Mouse (Mus musculus) hindbrain, embryonic 14.5 days (tissue): ENCODE data around the gene Prmt9. TPM values are rescaled to one million over a fixed set of nuclear protein-coding genes. Genes with fewer than 3 reads are reported as not detected.

Experiments used
- ATAC-seq: fragments of 200-750 bp; cut with Nextera tagmentation; 2 replicates; pipeline ENCODE4 v1.8.0; 2017; ENCODE audit warnings: moderate number of reproducible peaks, mild to moderate bottlenecking, moderate TSS enrichment, moderate library complexity; ENCODE audit not compliant: low FRiP score
- DNase-seq: peaks from one replicate; pipeline ENCODE4 v3.0.0-alpha.2; 2015; ENCODE audit warnings: low spot score
- H3K27ac ChIP-seq: fragments of 300-500 bp; sonication (generic); 2 replicates; pipeline ENCODE4 v1.5.1; 2014; ENCODE audit warnings: mild to moderate bottlenecking, moderate library complexity
- H3K27me3 ChIP-seq: fragments of 300-500 bp; sonication (generic); 2 replicates; pipeline ENCODE4 v1.6.1; 2014; ENCODE audit warnings: mild to moderate bottlenecking, low read length, mixed read lengths; ENCODE audit not compliant: control insufficient read depth, insufficient read depth
- H3K36me3 ChIP-seq: fragments of 300-500 bp; sonication (generic); replicated peaks from 2 replicates; pipeline ENCODE4 v1.6.1; 2014; ENCODE audit not compliant: control insufficient read depth, insufficient read depth
- H3K4me1 ChIP-seq: fragments of 300-500 bp; sonication (generic); replicated peaks from 2 replicates; pipeline ENCODE4 v1.6.1; 2014; ENCODE audit warnings: antibody characterized with exemption, low read length, mixed read lengths; ENCODE audit not compliant: control insufficient read depth, insufficient read depth
- H3K4me2 ChIP-seq: fragments of 300-500 bp; sonication (generic); replicated peaks from 2 replicates; pipeline ENCODE4 v1.6.1; 2014; ENCODE audit warnings: mild to moderate bottlenecking, moderate library complexity
- H3K4me3 ChIP-seq: fragments of 300-500 bp; sonication (generic); replicated peaks from 2 replicates; pipeline ENCODE4 v1.5.1; 2014; ENCODE audit warnings: mild to moderate bottlenecking, low read length
- H3K9ac ChIP-seq: fragments of 300-500 bp; sonication (generic); 2 replicates; pipeline ENCODE4 v1.6.1; 2014
- H3K9me3 ChIP-seq: fragments of 300-500 bp; sonication (generic); 2 replicates; pipeline ENCODE4 v1.6.1; 2016; ENCODE audit warnings: low read length; ENCODE audit not compliant: control insufficient read depth
- WGBS: fragments of 180-500 bp; shearing (Covaris S2); extraction: QIAGEN DNeasy Blood & Tissue Kit; methylation state at CpG from one replicate; pipeline ENCODE4 v1.1.7; 2014; 5-methylcytosine and 5-hydroxymethylcytosine counted together
- polyA plus RNA-seq: library from polyadenylated mRNA; unstranded; fragments of >200 nt; fragmentation: Nextera tagmentation; extraction: Ambion mirVana; gene quantifications from 2 replicates; pipeline ENCODE4 v1.2.1, GENCODE M21; 2014

Gene Prmt9
- polyA plus RNA-seq, 1 experiment from 2014 or later: 27.3 TPM

- H3K4me2 ChIP-seq: no peak overlapping the region
- WGBS: 68% methylated on average over 2 of the region's 2 CpGs
- no peaks in the 10 kb centered on the region for H3K4me1 ChIP-seq
- H3K9ac ChIP-seq: no peak overlapping the region
- ATAC-seq: peak; percentile 46; the same call in 1 of the 2 replicates
- H3K4me3 ChIP-seq: no peak overlapping the region
- no peaks in the 10 kb centered on the region for H3K36me3 ChIP-seq
- H3K27me3 ChIP-seq: no peaks in the 10 kb centered on the region
- DNase-seq: peak; percentile 63
- H3K9me3 ChIP-seq: no peaks in the 10 kb centered on the region
- no peak overlapping the region for H3K27ac ChIP-seq
Observed at GRCm38 (mm10) chr8:77617916-77618315, 68.7 kb downstream of the Prmt9 start.

DNA sequence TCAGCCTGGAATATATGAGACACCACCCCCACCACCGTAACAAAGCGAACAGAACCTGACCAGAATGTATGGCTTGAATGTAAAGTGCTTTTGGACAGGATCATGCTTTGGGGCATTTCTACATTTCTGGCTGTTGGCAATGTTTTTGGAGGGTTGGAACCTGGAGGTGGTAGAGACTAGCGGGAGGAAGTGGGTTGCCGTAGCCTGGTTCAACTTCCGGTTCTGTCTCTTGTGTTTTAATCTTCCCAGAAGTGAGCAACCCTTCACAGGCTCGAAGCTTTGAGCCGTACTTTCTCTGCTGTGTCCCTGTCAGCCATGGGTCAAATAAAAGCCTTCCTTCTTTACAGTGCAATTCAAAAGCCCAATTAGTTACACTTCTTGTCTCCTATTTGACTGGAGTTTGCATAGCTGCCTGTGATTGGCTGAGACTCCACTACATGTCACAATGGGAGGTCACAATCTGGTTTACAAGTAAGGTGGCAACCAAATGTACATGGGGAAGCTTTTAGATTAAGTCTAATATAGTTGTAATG is 74.5 kb downstream of the Prmt9 start:
- Histone ChIP-seq H3K9me3 (no peaks in the 10 kb centered on the region), H3K4me1 (no peaks in the 10 kb centered on the region), H3K4me2 (no peak overlapping the region), H3K4me3 (no peak overlapping the region), H3K36me3 (no peaks in the 10 kb centered on the region), H3K27me3 (no peaks in the 10 kb centered on the region), H3K27ac (no peak overlapping the region), H3K9ac (no peak overlapping the region)
- ATAC-seq: no peak
- no peak for DNase-seq
- 57% methylated on average over 7 of the region's 7 CpGs for WGBS

DNA sequence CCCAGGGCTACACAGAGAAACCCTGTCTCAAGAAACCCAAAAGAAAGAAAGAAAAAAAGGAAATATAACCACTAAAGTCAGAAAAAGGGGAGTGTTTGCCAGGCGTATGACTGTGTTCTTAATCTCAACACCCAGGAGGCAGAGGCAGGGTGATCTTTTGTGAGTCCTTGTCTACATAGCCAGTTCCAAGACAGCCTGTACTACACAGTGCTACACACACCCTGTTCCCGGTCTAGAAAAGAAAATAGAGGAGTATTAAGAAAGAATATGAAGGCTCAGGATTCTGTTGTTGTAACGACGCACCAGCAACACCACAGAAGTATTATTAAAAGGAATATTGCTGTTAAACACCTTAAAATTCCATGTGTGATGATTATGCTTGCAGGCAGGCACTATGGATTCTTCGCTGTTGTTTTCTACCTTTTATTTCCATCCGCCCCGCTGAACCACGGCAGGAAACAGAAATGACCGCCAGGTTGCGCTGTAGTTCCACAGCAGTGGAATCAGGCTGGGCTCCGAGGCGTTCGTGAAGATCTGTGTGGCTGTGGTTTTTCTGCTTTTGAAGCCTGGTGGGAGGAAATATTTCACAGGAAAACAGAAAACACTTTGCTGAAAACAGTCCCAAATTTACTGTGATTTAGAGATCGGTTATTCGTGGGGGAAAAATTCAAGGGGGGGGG is 80.8 kb downstream of the Prmt9 start:
- no peaks in the 10 kb centered on the region for H3K9me3 ChIP-seq
- ATAC-seq (peak; percentile 91), DNase-seq (peak; percentile 96)
- no peaks in the 10 kb centered on the region for H3K27me3 ChIP-seq
- no peak overlapping the region for H3K4me3 ChIP-seq
- no peak overlapping the region for H3K9ac ChIP-seq
- no peaks in the 10 kb centered on the region for H3K4me1 ChIP-seq
- H3K36me3 ChIP-seq: no peaks in the 10 kb centered on the region
- WGBS: 18% methylated on average over 15 of the region's 15 CpGs
- H3K27ac ChIP-seq: no peak overlapping the region
- no peak overlapping the region for H3K4me2 ChIP-seq

DNA sequence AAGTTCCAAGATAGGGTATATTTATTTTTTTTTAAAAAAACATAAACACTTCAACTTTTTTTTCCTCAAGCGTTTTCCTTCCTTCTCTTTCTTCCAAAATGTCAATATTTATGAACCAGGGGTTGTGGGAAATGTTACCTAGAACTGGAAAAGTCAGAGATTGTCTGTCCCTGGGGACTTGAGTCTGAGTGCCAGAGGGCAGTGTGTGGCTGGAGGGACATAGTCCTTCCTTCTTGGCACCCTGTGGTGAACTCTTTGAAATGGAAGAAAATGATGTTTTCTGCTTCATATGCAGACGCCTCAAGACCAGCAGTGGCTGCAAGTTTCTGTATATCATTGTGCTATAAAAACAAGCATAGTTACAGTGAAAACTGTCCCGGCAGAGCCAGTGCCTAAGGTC is 81.5 kb downstream of the Prmt9 start:
- ATAC-seq: no peak
- H3K9me3 ChIP-seq: no peaks in the 10 kb centered on the region

More for the DNA sequence above, 81.5 kb downstream of the Prmt9 start:
- Histone ChIP-seq H3K9ac (no peak overlapping the region), H3K4me3 (no peak overlapping the region), H3K27ac (no peak overlapping the region), H3K27me3 (no peaks in the 10 kb centered on the region), H3K4me2 (no peak overlapping the region), H3K36me3 (no peaks in the 10 kb centered on the region), H3K4me1 (no peaks in the 10 kb centered on the region)
- no peak for DNase-seq
- whole genome bisulfite sequencing: 44% methylated on average over 3 of the region's 3 CpGs

Other genes starting within 250 kb of the Prmt9 start
- gene Arhgap10, start 31.4 kb upstream of the Prmt9 start, polyA plus RNA-seq: 5.1 and 5.4 TPM in 2 replicates
- gene Tmem184c, start 61.3 kb downstream of the Prmt9 start, polyA plus RNA-seq: 72.1 and 81.6 TPM in 2 replicates
- 7.6 and 8.6 TPM in 2 replicates for gene Ednra, start 175.1 kb downstream of the Prmt9 start, polyA plus RNA-seq